Mouse (Mus musculus): Measurements from ENCODE around the gene Ankrd65.
"Not testable (repeated sequence)": the region's sequence is repeated elsewhere in the genome, so short reads cannot be mapped to it uniquely, and the experiment has no call there.

Ankrd65 gene

GRCm38 (mm10) chr4:155790021-155790489 is at the start of gene Ankrd65:
Ankrd65 (plus strand) TSS chr4:155790439.
- DNase-seq, result no peak

DNA sequence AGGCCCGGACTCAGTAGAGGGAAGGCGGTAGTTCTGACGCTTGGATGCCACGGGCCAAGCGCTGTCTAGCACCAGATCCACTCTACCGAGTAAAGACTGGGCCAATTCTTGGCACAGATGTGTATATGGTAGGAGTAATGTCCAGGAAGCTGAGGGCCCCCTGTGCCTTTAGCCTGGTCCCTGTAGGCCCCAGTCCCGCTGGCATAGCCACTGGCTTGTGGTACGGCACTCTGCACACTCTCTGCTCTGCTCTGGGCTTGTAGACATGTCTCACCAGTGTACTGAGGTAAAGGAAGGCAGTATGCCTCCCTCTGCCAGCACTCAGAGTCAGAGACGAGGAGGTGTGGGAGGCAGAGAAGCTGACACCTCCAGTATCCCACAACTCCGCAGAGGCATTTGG is 49.6 kb upstream of the Ankrd65 start:
- not testable (repeated sequence) for DNase-seq

DNA sequence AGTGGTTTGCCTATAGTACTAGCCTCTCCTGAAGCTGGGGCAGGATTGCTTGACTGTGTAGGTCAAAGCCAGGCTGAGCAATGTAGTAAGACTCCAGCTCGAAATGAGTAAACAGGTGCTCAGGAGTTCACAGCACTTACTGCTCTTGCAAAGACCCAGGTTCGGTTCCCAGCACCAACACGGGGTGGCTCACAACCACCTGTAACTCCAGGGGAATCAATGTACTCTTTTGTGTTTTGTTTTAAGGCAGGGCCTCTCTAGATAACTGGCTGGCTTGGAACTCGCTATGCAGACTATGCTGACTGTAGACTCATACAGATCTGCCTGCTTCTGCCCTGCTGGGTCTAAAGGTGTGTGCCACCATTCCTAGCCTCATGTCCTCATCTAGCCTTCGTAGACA is 47.6 kb upstream of the Ankrd65 start:
- no peak for DNase-seq

DNA sequence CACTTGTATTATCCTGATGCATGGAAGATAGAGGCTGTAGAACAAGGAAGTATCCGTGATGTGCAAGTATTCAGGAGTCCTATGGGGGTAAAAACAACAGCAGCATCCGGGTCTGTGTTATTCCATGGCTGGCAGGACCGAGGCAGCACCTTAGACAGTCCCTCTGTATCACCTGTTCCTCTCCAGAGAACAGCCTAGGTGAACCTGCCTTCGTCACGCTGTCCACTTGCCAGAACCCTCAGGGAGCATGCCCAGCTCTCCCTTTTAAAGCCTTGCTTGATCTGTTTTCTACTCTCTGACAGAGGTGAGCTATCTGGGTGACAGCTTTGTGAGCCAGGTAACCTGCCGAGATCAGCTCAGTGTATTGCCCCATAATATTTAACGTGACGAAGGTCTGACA is 45.8 kb upstream of the Ankrd65 start:
- no peak for DNase-seq

DNA sequence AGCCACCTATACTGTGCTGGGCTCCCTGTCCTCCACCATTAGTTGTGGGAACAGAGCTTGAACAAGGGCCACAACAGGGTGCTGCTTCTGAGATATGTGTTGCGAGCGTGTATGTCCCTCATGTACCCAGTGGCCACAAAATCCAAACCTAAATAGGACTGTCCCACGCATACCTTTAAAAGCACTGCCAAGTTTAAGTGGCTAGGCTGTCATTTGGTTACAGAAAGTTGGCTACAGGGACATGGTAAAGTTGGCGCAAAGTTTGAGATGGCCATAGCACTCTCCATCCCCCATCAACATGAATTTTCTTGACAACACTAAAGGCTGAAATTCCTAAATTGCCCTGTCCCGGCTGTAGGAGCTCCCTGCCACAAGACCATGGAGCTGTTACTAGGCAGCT is 45.1 kb upstream of the Ankrd65 start:
- DNase-seq, result no peak

DNA sequence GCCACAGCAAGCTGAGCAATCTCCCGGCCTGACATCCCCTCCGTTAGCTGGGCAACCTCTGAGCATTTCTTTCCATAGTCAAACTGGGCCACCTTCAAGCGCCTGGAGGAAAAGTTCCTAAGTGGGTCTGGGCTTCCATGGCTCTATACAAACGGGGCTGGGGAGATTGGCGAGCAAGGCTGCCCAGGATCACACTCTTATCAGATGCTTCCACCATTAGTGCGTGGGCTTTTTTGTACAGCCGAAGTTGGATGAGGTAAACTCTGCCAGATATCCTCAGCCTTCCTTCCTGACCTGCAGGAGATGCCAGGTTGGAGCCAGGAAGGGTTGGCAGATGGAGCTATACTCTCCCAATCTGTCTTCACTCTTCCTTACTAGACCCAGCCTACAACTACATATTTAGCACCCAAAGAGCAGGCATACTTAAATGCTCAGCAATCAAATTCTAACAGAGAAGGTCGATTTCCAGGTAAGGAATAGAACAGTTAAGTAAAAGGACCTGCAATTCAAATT is 44.1 kb upstream of the Ankrd65 start:
- no peak for DNase-seq

GRCm38 (mm10) chr4:155746575-155747490 is 43.4 kb upstream of the Ankrd65 start:
- no peak for DNase-seq

GRCm38 (mm10) chr4:155757011-155757410 is 33.2 kb upstream of the Ankrd65 start:
- DNase-seq, result no peak

DNA sequence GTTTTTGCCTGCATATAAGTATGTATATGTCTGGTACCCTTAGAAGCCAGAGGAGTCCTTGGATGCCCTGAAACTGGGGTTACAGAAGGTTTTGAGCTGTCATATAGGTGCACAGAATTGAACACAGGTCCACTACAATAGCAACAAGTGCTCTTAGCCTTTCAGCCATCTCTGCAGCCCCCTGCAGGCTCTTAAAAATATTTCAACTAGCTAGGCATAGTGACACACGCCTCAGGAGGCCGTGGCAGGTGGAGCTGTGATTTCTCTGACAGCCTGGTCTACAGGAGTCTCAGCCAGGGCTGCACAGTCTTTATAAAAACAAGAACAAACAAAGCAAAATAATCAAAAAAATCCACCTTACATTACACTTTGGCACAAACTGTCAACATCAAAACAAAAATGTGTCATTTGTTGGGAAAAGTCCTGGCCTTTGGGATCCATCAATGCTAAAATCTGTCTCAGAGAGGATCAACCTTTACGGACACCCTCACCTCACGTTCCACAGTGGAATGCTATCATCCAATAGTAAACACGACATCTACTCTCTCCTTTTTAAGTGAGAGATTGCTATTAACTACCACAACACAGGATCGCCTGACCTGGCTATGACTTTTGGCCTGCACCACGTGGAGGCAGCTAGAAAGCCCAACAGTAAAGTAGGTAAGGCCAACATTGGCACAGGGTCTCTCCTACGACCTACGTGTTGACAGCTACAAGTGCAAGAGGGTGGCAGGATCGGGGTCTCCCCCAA is 30.2 kb upstream of the Ankrd65 start:
- DNase-seq, result no peak

DNA sequence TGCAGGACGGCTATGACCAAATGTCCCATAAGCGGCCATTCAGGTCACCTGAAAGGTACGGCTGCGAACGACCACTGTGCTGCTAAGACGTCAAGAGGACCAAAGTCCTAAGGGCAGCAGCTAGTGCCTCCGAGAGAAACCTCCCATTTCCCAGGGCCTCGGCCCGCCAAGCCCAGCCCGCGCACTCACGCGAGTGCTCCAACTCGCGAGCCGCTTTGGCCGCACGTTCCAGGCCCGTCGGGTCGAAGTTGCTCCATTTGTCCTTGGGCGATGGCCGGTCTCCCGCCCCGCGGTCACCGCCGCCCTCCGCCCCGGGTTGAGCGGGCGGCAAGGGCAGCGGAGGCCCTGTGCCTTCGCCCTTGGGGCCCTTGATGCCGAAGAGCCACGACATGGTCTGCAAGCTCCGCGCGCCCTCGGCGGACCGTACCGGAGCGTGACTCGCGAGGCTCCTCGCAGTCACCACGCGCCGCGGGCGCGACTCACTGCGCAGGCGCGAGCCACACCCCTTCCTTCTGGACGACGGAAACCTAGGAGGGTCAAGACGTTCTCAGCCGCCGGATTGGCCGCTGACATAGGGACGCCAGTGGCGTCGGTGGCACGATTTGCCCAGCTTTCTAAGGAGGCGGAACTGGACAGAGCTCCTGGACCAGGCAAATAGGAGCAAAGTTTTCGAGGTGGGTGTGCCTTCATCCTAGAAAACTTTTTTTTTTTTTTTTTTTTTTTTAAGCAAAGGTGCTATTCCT is 29.5 kb upstream of the Ankrd65 start, which contains the start of gene Atad3a:
Gene Atad3a, minus strand, starts transcription at position 481 of the 743 bp plus-strand sequence.
- peak; percentile 98 for DNase-seq

- DNase-seq, result no peak
Measured at GRCm38 (mm10) chr4:155761356-155762099, 28.7 kb upstream of the Ankrd65 start.

- no peak for DNase-seq
Measured at GRCm38 (mm10) chr4:155762357-155762756, 27.9 kb upstream of the Ankrd65 start.

- DNase-seq, result no peak
Measured at GRCm38 (mm10) chr4:155769496-155769879, 20.8 kb upstream of the Ankrd65 start.

DNA sequence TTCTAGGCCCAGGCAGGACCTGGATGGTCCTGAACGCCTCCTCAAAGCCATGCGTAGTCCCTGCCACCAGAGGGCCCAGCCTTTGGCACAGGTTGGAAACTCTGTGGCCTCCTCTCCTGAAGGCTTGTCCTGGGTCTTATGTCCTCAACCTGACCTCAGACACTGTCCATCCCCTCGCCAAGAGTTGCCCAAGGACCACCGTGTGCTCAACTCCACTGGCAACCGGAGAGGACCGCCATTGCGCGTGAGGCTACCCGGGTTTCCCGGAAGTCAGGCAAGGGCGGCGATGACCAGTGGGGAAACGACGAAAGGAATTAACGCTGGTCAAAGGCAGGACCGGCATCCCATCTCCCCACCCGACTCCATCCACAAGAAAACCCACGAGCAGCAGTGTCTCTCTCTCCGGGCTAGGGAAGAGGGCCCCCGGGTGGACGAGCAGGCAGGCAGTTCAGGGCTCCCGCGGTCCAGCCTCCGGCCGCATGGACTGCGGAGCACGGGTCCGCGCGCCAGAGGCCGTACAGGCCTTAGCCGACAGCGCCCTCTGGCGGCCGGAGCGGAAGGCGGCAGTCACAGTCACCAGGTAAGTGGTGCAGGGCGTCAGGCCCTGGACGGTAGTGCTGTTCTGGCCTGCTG is 20.2 kb upstream of the Ankrd65 start:
- DNase-seq, result peak; percentile 94

DNA sequence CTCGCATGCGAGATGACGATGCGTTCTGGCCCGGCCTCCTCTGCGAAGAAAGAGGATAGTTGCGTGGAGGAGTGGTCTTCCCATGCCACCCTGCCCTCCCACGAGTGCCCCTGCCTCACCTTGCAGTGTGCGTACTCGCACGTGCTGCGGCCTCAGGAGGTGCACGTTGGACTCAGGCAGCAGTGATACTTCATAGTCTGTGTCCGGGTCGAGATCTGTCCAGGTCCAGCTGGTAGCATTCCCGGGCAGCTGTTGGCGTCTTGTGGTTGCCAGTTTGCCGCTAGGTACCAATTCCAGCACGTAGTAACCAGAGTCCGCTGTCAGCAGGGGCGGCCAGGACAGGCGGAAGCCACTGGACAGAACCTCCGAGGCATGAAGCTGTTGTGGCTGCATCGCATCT is 19.6 kb upstream of the Ankrd65 start:
- DNase-seq, result no peak

DNA sequence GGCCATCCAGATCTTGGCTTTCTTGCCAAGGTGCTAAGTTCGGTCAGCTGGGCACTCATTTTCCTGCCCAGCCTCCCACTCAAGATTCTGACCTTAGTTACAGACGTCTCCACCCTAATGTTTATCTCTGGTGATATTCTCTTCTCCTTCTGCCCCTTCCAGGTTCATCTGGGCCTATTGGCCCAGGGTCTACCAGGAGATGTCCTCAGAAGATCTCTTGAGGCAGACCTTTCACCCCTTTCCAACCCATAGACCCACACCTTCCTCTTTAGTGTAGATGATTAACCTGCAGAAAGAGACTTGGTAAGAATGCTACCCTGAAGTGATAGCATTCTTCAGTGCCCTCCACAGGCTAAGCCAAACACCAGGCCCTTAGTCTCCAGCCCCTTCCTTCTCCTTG is 18.5 kb upstream of the Ankrd65 start:
- DNase-seq, result no peak

GRCm38 (mm10) chr4:155772786-155773185 is 17.5 kb upstream of the Ankrd65 start:
- DNase-seq, result no peak

GRCm38 (mm10) chr4:155773335-155774078 is 16.7 kb upstream of the Ankrd65 start:
- DNase-seq, result no peak

DNA sequence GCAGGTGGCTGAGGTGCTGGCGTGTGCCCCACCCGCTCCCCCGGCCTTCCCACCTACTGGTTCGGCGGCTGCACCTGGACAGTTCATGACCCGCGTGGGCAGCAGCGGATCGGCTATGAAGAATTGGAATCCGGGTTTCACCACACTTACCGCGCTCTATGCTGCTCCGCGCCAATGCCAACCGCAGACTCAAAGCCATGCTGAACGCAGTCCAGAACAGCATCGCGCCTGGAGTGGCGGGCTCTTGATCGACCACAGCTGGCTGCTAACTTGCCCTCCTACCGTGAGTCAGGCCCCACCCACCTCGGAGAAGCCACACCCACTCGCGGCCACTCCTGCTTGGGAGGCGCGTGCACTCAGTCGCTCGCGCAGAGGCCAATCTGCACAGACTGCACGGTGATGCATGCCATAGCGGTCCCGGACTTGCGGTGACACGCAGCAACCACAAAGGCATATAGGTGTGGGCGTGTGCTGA is 15.9 kb upstream of the Ankrd65 start, which contains the start of gene Vwa1:
Gene Vwa1, minus strand, starts transcription at position 419 of the 475 bp plus-strand sequence.
- peak; percentile 89 for DNase-seq

DNA sequence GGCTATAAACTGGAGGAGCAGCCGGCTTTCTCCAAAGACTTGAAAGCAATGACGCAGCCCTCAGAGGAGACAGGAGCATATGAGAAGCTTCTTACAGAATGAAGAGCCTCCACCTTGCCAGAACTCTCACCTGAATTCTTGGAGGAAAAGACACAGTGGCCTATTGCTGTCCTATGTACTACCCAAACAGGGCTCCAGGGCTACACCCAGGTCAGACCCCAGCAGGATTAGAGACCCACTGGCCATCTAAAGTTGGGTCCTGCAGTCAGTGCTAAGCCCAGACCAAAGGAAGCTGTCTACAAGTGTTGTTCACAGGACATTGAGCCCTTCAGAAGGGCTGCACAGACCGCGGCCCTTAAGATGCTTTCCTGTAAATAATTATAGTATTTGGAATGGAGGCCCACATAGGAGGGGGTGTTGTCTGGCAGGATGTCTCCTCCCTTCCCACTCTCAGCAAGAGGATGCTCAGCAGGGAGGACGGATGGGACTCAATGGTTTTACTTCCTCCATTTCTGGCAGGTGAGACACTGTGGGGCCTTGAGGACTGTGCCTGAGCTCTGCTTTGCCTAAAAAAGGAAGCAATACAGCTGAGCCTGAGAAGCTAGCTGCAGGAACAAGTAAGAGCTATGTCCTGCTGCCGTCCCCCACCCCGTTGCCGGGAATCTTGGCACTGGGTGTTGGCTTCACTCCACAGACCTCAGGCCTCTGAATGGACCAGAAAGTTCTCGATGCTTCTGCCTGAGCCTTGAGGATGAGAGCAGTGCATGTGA is 15.1 kb upstream of the Ankrd65 start:
- peak; percentile 60 for DNase-seq

Data from lung, postnatal 14 days (tissue).